Mouse (Mus musculus) midbrain, embryonic 16.5 days (tissue): ENCODE measurements around the gene Herc3. TPM values are rescaled to one million over a fixed set of nuclear protein-coding genes. Genes with fewer than 3 reads are reported as not detected.

ENCODE experiments used
- ATAC-seq: fragments of 200-750 bp; cut with Nextera tagmentation; 2 replicates; pipeline ENCODE4 v1.8.0; 2017; ENCODE audit warnings: moderate TSS enrichment
- H3K27ac ChIP-seq: fragments of 300-500 bp; sonication (generic); 2 replicates; pipeline ENCODE4 v1.5.1; 2014; ENCODE audit warnings: mild to moderate bottlenecking, low read length, mixed read lengths
- H3K27me3 ChIP-seq: fragments of 300-500 bp; sonication (generic); 2 replicates; pipeline ENCODE4 v1.6.1; 2014; ENCODE audit warnings: low read depth, low read length, mixed read lengths; ENCODE audit not compliant: control insufficient read depth, insufficient read depth
- H3K36me3 ChIP-seq: fragments of 300-500 bp; sonication (generic); 2 replicates; pipeline ENCODE4 v1.6.1; 2014; ENCODE audit warnings: mild to moderate bottlenecking, low read length, moderate library complexity, mixed read lengths; ENCODE audit not compliant: control insufficient read depth, insufficient read depth
- H3K4me1 ChIP-seq: fragments of 300-500 bp; sonication (generic); 2 replicates; pipeline ENCODE4 v1.6.1; 2014; ENCODE audit warnings: mild to moderate bottlenecking, low read length, mixed read lengths; ENCODE audit not compliant: control insufficient read depth, insufficient read depth
- H3K4me2 ChIP-seq: fragments of 300-500 bp; sonication (generic); 2 replicates; pipeline ENCODE4 v1.6.1; 2014; ENCODE audit warnings: mild to moderate bottlenecking, low read length, mixed read lengths
- H3K4me3 ChIP-seq: fragments of 300-500 bp; sonication (generic); 2 replicates; pipeline ENCODE4 v1.5.1; 2014; ENCODE audit warnings: low read depth, mild to moderate bottlenecking, low read length, moderate library complexity, mixed read lengths
- H3K9ac ChIP-seq: fragments of 300-500 bp; sonication (generic); 2 replicates; pipeline ENCODE4 v1.6.1; 2014; ENCODE audit warnings: low read depth, low read length, mixed read lengths
- H3K9me3 ChIP-seq: fragments of 300-500 bp; sonication (generic); replicated peaks from 2 replicates; pipeline ENCODE4 v1.6.1; 2014; ENCODE audit warnings: mild to moderate bottlenecking, low read length, mixed read lengths; ENCODE audit not compliant: control insufficient read depth, poor library complexity, severe bottlenecking
- WGBS: fragments of 180-500 bp; shearing (Covaris S2); extraction: QIAGEN DNeasy Blood & Tissue Kit; methylation state at CpG from one replicate; pipeline ENCODE4 v1.1.7; 2014; 5-methylcytosine and 5-hydroxymethylcytosine counted together
- polyA plus RNA-seq: library from polyadenylated mRNA; unstranded; fragments of >200 nt; fragmentation: Nextera tagmentation; extraction: Ambion mirVana; gene quantifications from 2 replicates; pipeline ENCODE4 v1.2.1, GENCODE M21; 2015

The Herc3 gene
- polyA plus RNA-seq, 1 experiment from 2014 or later, result 31.9 TPM

- peak; percentile 37; the same call in 1 of the 2 replicates for ATAC-seq
- no peak overlapping the region for H3K27ac ChIP-seq
- no peak overlapping the region for H3K4me3 ChIP-seq
- no peaks in the 10 kb centered on the region for H3K4me1 ChIP-seq
- no peak overlapping the region for H3K9ac ChIP-seq
- no peaks in the 10 kb centered on the region for H3K9me3 ChIP-seq
- WGBS, result 90% methylated on average over 9 of the region's 9 CpGs
- H3K4me2 ChIP-seq, result no peak overlapping the region
- no peaks in the 10 kb centered on the region for H3K27me3 ChIP-seq
- peaks cover 4% of the 10 kb centered on the region for H3K36me3 ChIP-seq
Observed at GRCm38 (mm10) chr6:58879987-58880386, 48.7 kb downstream of the Herc3 start.

- Histone ChIP-seq H3K4me1 (no peaks in the 10 kb centered on the region), H3K27me3 (no peaks in the 10 kb centered on the region), H3K36me3 (peaks cover 4% of the 10 kb centered on the region; the same call in 1 of the 2 replicates), H3K9ac (no peak overlapping the region), H3K9me3 (no peaks in the 10 kb centered on the region), H3K27ac (no peak overlapping the region), H3K4me2 (no peak overlapping the region), H3K4me3 (no peak overlapping the region)
- 89% methylated on average over 5 of the region's 5 CpGs for WGBS
- no peak for ATAC-seq
Observed at GRCm38 (mm10) chr6:58880861-58881260, 49.6 kb downstream of the Herc3 start.

GRCm38 (mm10) chr6:58881363-58881762 is 50.1 kb downstream of the Herc3 start:
- no peak overlapping the region for H3K27ac ChIP-seq
- H3K4me1 ChIP-seq, result no peaks in the 10 kb centered on the region
- no peak for ATAC-seq

GRCm38 (mm10) chr6:58882271-58882670 is 51.0 kb downstream of the Herc3 start:
- H3K4me1 ChIP-seq, result no peaks in the 10 kb centered on the region
- no peak overlapping the region for H3K4me2 ChIP-seq
- no peaks in the 10 kb centered on the region; the same call in 1 of the 2 replicates for H3K36me3 ChIP-seq
- no peak overlapping the region for H3K9ac ChIP-seq
- ATAC-seq, result no peak
- WGBS, result 74% methylated on average over 6 of the region's 6 CpGs
- H3K27ac ChIP-seq, result no peak overlapping the region
- no peak overlapping the region for H3K4me3 ChIP-seq
- H3K9me3 ChIP-seq, result no peaks in the 10 kb centered on the region
- no peaks in the 10 kb centered on the region for H3K27me3 ChIP-seq

More at GRCm38 (mm10) chr6:58881363-58881762, 50.1 kb downstream of the Herc3 start:
- no peaks in the 10 kb centered on the region for H3K27me3 ChIP-seq
- H3K4me3 ChIP-seq, result no peak overlapping the region
- 90% methylated on average over 3 of the region's 3 CpGs for WGBS
- H3K9me3 ChIP-seq, result no peaks in the 10 kb centered on the region
- peaks cover 4% of the 10 kb centered on the region; the same call in 1 of the 2 replicates for H3K36me3 ChIP-seq
- H3K4me2 ChIP-seq, result no peak overlapping the region
- H3K9ac ChIP-seq, result no peak overlapping the region

- no peak overlapping the region for H3K4me3 ChIP-seq
- no peak overlapping the region for H3K27ac ChIP-seq
- no peaks in the 10 kb centered on the region for H3K9me3 ChIP-seq
- H3K4me2 ChIP-seq, result no peak overlapping the region
- no peak for ATAC-seq
- no peak overlapping the region for H3K9ac ChIP-seq
- peaks cover 15% of the 10 kb centered on the region for H3K36me3 ChIP-seq
- WGBS, result 92% methylated on average over 3 of the region's 3 CpGs
- H3K4me1 ChIP-seq, result no peaks in the 10 kb centered on the region
- no peaks in the 10 kb centered on the region for H3K27me3 ChIP-seq
Observed at GRCm38 (mm10) chr6:58889917-58890316, 58.7 kb downstream of the Herc3 start.

GRCm38 (mm10) chr6:58893307-58893706 is 62.0 kb downstream of the Herc3 start:
- H3K4me1 ChIP-seq, result no peaks in the 10 kb centered on the region
- no peak overlapping the region for H3K4me2 ChIP-seq
- H3K27me3 ChIP-seq, result no peaks in the 10 kb centered on the region
- no peak overlapping the region for H3K4me3 ChIP-seq
- no peak overlapping the region for H3K27ac ChIP-seq
- no peaks in the 10 kb centered on the region for H3K9me3 ChIP-seq
- H3K9ac ChIP-seq, result no peak overlapping the region
- no peak for ATAC-seq
- 94% methylated on average over 6 of the region's 6 CpGs for WGBS
- peaks cover 32% of the 10 kb centered on the region for H3K36me3 ChIP-seq

GRCm38 (mm10) chr6:58894994-58895393 is 63.7 kb downstream of the Herc3 start:
- Histone ChIP-seq H3K4me1 (no peaks in the 10 kb centered on the region), H3K36me3 (peaks cover 26% of the 10 kb centered on the region), H3K9ac (no peak overlapping the region), H3K4me2 (no peak overlapping the region), H3K9me3 (no peaks in the 10 kb centered on the region), H3K4me3 (no peak overlapping the region), H3K27ac (no peak overlapping the region), H3K27me3 (no peaks in the 10 kb centered on the region)
- no peak for ATAC-seq
- WGBS, result 88% methylated on average over 4 of the region's 4 CpGs

GRCm38 (mm10) chr6:58896648-58897047 is 65.4 kb downstream of the Herc3 start:
- H3K27ac ChIP-seq, result no peak overlapping the region

GRCm38 (mm10) chr6:58899076-58899475 is 67.8 kb downstream of the Herc3 start:
- H3K9ac ChIP-seq, result no peak overlapping the region
- WGBS, result 92% methylated on average over 3 of the region's 3 CpGs
- no peak overlapping the region for H3K4me3 ChIP-seq
- no peaks in the 10 kb centered on the region for H3K27me3 ChIP-seq
- peaks cover 10% of the 10 kb centered on the region for H3K4me1 ChIP-seq
- H3K36me3 ChIP-seq, result peaks cover 18% of the 10 kb centered on the region
- no peak for ATAC-seq
- H3K4me2 ChIP-seq, result no peak overlapping the region
- no peak overlapping the region for H3K27ac ChIP-seq
- H3K9me3 ChIP-seq, result no peaks in the 10 kb centered on the region

More at GRCm38 (mm10) chr6:58896648-58897047, 65.4 kb downstream of the Herc3 start:
- Histone ChIP-seq H3K9ac (no peak overlapping the region), H3K4me3 (no peak overlapping the region), H3K4me2 (no peak overlapping the region), H3K36me3 (peaks cover 20% of the 10 kb centered on the region), H3K4me1 (no peaks in the 10 kb centered on the region), H3K9me3 (no peaks in the 10 kb centered on the region), H3K27me3 (no peaks in the 10 kb centered on the region)
- no peak for ATAC-seq
- WGBS, result 78% methylated on average over 3 of the region's 3 CpGs
